Comparison of ENCODE assay signal across 8 mouse cellular contexts in genomic region chr6:15792680-15793601, GRCm38 (mm10).
DNase-seq lines count a peak whose midpoint lies in the region; ATAC-seq lines count a peak whose summit lies in the region.

No protein-coding gene starts in this region.

- H3K4me2 ChIP-seq in kidney, embryonic 14.5 days (replicated peaks; ENCODE audit: low read depth, low read length) = no peak overlapping the region
- no peak overlapping the region for H3K4me2 ChIP-seq in embryonic facial prominence, embryonic 14.5 days (ENCODE audit: low read depth, low read length)
- H3K4me2 ChIP-seq in intestine, embryonic 16.5 days (ENCODE audit: low read depth, low read length) = no peak overlapping the region
- H3K4me2 ChIP-seq in midbrain, embryonic 11.5 days = no peak overlapping the region

- H3K4me3 ChIP-seq in kidney, embryonic 14.5 days (ENCODE audit: low read length) = no peak overlapping the region
- H3K4me3 ChIP-seq in embryonic facial prominence, embryonic 14.5 days (ENCODE audit: low read depth, low read length) = no peak overlapping the region
- H3K4me3 ChIP-seq in intestine, embryonic 16.5 days (ENCODE audit: low read length) = no peak overlapping the region
- H3K4me3 ChIP-seq in midbrain, embryonic 11.5 days (ENCODE audit: low read depth, low read length) = no peak overlapping the region

- 43% methylated on average over 12 of the region's 12 CpGs for WGBS in kidney, embryonic 14.5 days
- WGBS in embryonic facial prominence, embryonic 14.5 days = 67% methylated on average over 12 of the region's 12 CpGs
- 73% methylated on average over 12 of the region's 12 CpGs for WGBS in intestine, embryonic 16.5 days
- WGBS in midbrain, embryonic 11.5 days = 82% methylated on average over 12 of the region's 12 CpGs

- 0 out of 2 replicates have a peak, but pooled peaks cover 9% of the 10 kb centered on the region for H3K4me1 ChIP-seq in kidney, embryonic 14.5 days (ENCODE audit: control insufficient read depth, insufficient read depth, low read length)
- H3K4me1 ChIP-seq in embryonic facial prominence, embryonic 14.5 days (ENCODE audit: control insufficient read depth, insufficient read depth, low read length) = peaks cover 13% of the 10 kb centered on the region; the same call in 1 of the 2 replicates
- peaks cover 3% of the 10 kb centered on the region; the same call in 1 of the 2 replicates for H3K4me1 ChIP-seq in intestine, embryonic 16.5 days (ENCODE audit: control insufficient read depth, insufficient read depth, low read length)
- H3K4me1 ChIP-seq in midbrain, embryonic 11.5 days (ENCODE audit: control insufficient read depth, insufficient read depth, low read length) = peaks cover 8% of the 10 kb centered on the region

- DNase-seq in kidney, postnatal 36 days = no peak
- DNase-seq in CD4-positive, CD25-positive, alpha-beta regulatory T cell, adult 2 months (ENCODE audit: low read depth, low spot score) = peak; percentile 66
- peak; percentile 30 for DNase-seq in embryonic facial prominence, embryonic 14.5 days (ENCODE audit: low spot score)
- no peak for DNase-seq in retina, embryonic 14.5 days (ENCODE audit: low spot score)
- DNase-seq in urinary bladder, postnatal 4 days (ENCODE audit: low spot score in 2 of 2) = no peak
- no peak for DNase-seq in midbrain, embryonic 11.5 days (ENCODE audit: low spot score, missing footprints)

- H3K36me3 ChIP-seq in kidney, embryonic 14.5 days (ENCODE audit: control insufficient read depth, insufficient read depth, low read length) = no peaks in the 10 kb centered on the region
- H3K36me3 ChIP-seq in embryonic facial prominence, embryonic 14.5 days (ENCODE audit: control insufficient read depth, insufficient read depth, low read length) = no peaks in the 10 kb centered on the region
- no peaks in the 10 kb centered on the region for H3K36me3 ChIP-seq in intestine, embryonic 16.5 days (ENCODE audit: control insufficient read depth, insufficient read depth, low read length)
- no peaks in the 10 kb centered on the region for H3K36me3 ChIP-seq in midbrain, embryonic 11.5 days (ENCODE audit: control insufficient read depth, insufficient read depth, low read length)

- no peaks in the 10 kb centered on the region for H3K27me3 ChIP-seq in kidney, embryonic 14.5 days (ENCODE audit: control insufficient read depth, insufficient read depth, low read length)
- no peaks in the 10 kb centered on the region for H3K27me3 ChIP-seq in embryonic facial prominence, embryonic 14.5 days (replicated peaks; ENCODE audit: control insufficient read depth, insufficient read depth, low read length)
- H3K27me3 ChIP-seq in intestine, embryonic 16.5 days (replicated peaks; ENCODE audit: control insufficient read depth, insufficient read depth, low read length) = no peaks in the 10 kb centered on the region
- H3K27me3 ChIP-seq in midbrain, embryonic 11.5 days (ENCODE audit: control insufficient read depth, insufficient read depth, low read length) = no peaks in the 10 kb centered on the region

- H3K27ac ChIP-seq in kidney, embryonic 14.5 days (ENCODE audit: low read depth, low read length) = no peak overlapping the region; the same call in 1 of the 2 replicates
- H3K27ac ChIP-seq in embryonic facial prominence, embryonic 14.5 days (replicated peaks; ENCODE audit: low read depth, low read length) = no peak overlapping the region
- H3K27ac ChIP-seq in intestine, embryonic 16.5 days (ENCODE audit: low read length) = peak overlapping the region; percentile 31; the same call in 1 of the 2 replicates
- H3K27ac ChIP-seq in midbrain, embryonic 11.5 days (ENCODE audit: low read depth, low read length) = no peak overlapping the region

- peak; percentile 65; the same call in 1 of the 2 replicates for ATAC-seq in kidney, embryonic 14.5 days (ENCODE audit: low FRiP score, low TSS enrichment)
- peak; percentile 62 for ATAC-seq in embryonic facial prominence, embryonic 14.5 days (ENCODE audit: low read depth)
- no peak for ATAC-seq in intestine, embryonic 16.5 days
- ATAC-seq in midbrain, embryonic 11.5 days (ENCODE audit: low FRiP score) = no peak

- H3K9ac ChIP-seq in kidney, embryonic 14.5 days (ENCODE audit: low read depth, low read length) = no peak overlapping the region
- no peak overlapping the region for H3K9ac ChIP-seq in embryonic facial prominence, embryonic 14.5 days (ENCODE audit: low read depth, low read length)
- H3K9ac ChIP-seq in intestine, embryonic 16.5 days (ENCODE audit: low read depth, low read length) = no peak overlapping the region
- no peak overlapping the region for H3K9ac ChIP-seq in midbrain, embryonic 11.5 days (ENCODE audit: low read length)

- no peaks in the 10 kb centered on the region for H3K9me3 ChIP-seq in kidney, embryonic 14.5 days (ENCODE audit: control insufficient read depth, low read length)
- no peaks in the 10 kb centered on the region for H3K9me3 ChIP-seq in embryonic facial prominence, embryonic 14.5 days (ENCODE audit: control insufficient read depth, low read length)
- no peaks in the 10 kb centered on the region for H3K9me3 ChIP-seq in intestine, embryonic 16.5 days (ENCODE audit: control insufficient read depth, low read length)
- no peaks in the 10 kb centered on the region for H3K9me3 ChIP-seq in midbrain, embryonic 11.5 days (ENCODE audit: control insufficient read depth, low read length)

Comparison
In these comparisons a context has a peak if more than half of its experiments do, and no peak if none do; other contexts are left out.
1. ATAC-seq: peak in kidney, embryonic 14.5 days (single experiment) and embryonic facial prominence, embryonic 14.5 days (single experiment); none in intestine, embryonic 16.5 days (single experiment) and midbrain, embryonic 11.5 days (single experiment).
2. DNase-seq: peak in CD4-positive, CD25-positive, alpha-beta regulatory T cell, adult 2 months (single experiment) and embryonic facial prominence, embryonic 14.5 days (single experiment); none in kidney, postnatal 36 days (0 of 2), retina, embryonic 14.5 days (single experiment), urinary bladder, postnatal 4 days (0 of 2) and midbrain, embryonic 11.5 days (single experiment).